Mouse (Mus musculus) ES-E14 (cell line): ENCODE measurements around the gene Tjp2.

Source experiments
- CHD2 ChIP-seq: IDR thresholded peaks from 2 replicates; pipeline ENCODE4 v1.6.1; 2014; ENCODE audit warnings: mild to moderate bottlenecking, low read depth, low read length, inconsistent platforms
- HCFC1 ChIP-seq: IDR thresholded peaks from 2 replicates; pipeline ENCODE4 v1.6.1; 2012; ENCODE audit warnings: low read length, inconsistent platforms, borderline replicate concordance; ENCODE audit not compliant: insufficient read depth
- MAFK ChIP-seq: IDR thresholded peaks from 2 replicates; pipeline ENCODE4 v1.6.1; 2014; ENCODE audit warnings: mild to moderate bottlenecking, low read depth, low read length, inconsistent platforms; ENCODE audit not compliant: insufficient read depth
- ZC3H11A ChIP-seq: IDR thresholded peaks from 2 replicates; pipeline ENCODE4 v1.6.1; 2012; ENCODE audit warnings: low read depth, mild to moderate bottlenecking, inconsistent platforms, low read length, borderline replicate concordance
- ZNF384 ChIP-seq: IDR thresholded peaks from 2 replicates; pipeline ENCODE4 v1.6.1; 2012; ENCODE audit warnings: low read depth, low read length, inconsistent platforms

DNA sequence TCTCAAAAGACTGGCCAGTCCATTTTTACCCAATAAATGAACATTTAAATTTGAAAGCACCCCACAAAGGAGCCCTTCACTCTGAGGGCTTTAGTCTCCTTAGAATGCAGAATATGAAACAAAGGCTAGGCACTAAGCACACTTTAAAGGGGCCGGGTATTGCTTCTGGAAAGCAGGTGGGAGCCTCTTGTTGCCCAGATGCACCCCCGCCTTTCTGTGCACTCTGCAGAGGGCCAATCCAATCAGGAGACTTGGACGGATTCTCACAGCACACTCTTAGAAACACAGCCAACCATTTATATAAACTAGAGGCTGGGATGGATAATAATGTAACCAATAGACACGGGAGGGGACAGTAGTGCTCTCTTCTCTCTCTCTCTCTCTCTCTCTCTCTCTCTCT lies 43.7 kb upstream of the Tjp2 start:
- TF ChIP-seq ZNF384 (no peak), MAFK (no peak), CHD2 (no peak), ZC3H11A (no peak), HCFC1 (no peak)
